Mouse (Mus musculus) R1 (cell line): ENCODE results near the gene Tmprss7.

Experiments used
- DNase-seq: peaks from one replicate; pipeline ENCODE4 v3.0.0-alpha.2; 2018; ENCODE audit warnings: low read depth, low spot score

The Tmprss7 gene

DNA sequence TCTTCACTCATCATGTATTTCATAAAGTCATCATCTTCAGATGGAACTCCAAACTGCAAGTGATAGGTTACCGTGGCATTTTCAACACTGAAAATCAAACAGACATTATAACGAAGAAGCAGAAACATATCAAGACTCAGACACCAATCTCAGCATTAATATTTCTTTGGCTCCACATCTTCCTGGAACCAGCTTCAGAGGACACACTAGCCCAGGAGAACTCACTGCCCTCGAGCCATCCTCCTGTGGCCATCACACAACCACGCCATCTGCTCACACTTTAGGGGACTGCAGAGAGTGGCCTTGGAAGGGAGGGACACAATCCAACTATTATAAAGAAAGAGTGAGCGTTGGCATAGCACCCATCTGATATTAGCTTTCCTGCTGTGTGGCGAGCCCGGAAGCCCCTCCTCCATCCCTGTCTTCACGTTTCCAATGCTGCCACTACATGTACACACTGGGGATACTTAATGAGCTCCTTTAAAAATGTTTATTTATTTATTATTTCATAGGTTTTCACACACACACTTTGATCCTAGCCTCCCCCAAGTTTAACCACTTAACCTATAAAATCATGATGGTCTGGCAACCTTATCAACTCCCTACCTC, 63.9 kb downstream of the Tmprss7 start:
- DNase-seq, result no peak

DNA sequence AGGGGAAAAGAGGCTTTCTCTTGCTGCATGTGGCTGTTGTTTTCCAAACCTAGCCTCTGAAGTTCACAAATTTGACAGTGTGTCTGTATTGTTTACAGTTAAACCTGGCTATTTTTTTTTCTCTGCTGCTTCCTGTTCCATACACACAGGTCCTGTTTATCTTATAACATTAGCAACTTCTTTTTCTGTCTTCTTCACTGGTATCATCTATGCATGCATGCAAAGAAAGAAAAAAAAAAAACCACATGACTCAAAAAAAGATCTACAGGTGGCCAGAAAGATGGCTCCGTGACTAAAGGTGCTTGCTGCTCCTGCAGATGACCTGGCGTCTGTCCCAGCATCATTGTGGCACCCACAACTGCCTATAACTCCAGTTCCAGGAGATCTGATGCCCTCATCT, 68.1 kb downstream of the Tmprss7 start:
- DNase-seq, result no peak

DNA sequence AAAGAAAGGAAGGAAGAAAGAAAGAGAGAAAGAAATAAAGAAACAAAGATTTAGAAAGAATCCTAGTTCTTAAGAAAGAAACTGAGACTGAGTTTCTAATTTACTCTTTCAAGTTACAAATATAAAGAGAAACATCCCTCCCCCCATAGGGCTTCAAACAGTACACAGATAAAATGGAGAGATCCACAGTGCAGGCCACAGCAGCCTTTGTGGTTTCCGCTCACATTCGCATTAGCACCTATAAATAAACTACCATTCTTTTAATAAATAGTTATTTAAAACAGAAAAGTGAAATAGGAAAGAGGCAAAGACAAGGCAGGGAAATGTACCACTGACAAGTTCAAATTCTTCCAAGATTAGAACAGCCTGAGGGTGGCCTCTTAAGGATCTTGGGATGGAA, 68.7 kb downstream of the Tmprss7 start:
- DNase-seq, result no peak

DNA sequence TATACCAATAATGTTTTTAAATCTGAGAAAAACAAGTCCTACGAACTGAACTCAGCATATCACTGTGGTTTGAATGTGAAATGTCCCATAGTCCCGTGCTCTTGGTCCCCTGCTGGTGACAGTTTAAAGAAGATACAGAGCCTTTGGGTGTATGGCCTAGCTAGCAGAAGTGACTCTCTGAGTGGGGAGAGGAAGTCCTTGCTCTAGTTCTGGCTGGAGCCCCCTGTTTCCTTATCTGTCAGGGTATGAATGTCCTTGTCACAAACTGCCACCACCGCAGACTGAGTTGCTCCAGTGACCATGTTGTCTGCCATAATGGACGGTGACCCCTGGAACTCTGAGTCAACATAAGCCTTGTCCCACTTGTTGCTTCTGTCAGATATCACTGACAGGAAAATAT, 70.2 kb downstream of the Tmprss7 start:
- DNase-seq, result no peak

DNA sequence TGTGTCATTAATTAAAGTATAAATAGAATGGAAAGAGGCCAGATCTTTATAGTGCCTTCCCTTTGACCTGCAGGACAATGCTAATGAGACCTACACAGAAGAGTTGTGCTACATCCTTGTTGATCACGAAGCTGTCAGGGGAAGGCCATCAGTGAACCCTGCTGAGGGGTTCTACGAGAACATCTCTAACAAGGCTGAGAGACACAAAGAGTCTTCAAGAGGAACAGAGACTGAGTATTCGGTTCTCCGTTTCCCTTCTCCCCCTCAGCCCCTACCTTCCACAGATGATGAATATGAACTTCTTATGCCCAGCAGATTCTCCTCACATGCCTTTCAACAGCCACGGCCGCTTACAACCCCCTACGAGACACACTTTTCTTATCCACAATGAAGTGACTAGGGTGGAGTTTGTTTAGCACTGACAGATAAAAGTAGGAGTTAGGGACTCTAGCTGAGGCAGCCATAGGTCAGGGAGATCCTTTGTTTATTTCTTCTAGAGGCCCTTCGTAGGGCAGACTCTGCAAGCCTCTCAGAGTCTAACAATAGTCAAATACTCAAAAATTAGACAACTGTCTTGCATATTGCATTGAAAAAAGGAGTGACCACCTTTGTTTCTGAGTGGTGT, 73.6 kb downstream of the Tmprss7 start:
- no peak for DNase-seq

DNA sequence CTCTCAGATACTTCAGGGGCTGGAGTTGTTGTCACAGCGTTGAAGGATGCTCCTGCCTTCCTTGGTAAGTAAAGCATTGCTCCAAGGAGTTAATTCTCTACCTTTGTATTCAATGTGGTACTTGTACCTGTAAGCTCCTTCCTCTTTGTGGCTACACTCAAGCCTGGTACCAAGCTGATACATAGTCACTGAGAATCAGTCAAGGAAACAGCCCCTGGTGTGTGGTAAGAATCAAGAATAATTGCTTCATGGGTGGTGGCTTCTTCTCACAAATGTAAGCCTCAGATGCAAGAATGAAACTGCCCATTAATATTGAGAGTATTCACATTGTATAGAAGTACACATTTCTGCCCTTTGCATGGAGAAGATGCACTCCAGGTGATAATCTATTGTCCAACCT, 77.5 kb downstream of the Tmprss7 start:
- DNase-seq, result no peak

DNA sequence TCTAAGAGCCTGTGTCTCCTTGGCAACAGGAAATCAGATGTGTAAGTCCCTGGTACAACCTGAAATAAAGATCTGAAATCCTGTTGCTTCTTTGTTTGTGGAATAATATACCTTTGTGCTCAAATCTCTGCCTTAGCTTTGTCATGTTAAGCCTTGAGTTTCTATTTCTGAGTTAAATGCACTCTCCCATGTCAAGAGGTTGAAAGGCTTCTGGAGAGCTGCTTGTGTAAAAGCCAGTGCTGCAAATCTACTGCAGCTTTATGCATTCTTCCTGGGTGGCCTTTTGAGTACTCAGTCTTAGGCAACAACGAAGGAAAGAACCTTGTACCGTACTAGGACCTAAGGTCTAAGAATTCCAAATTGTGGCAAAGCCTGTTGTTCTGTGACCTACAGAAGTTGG, 80.2 kb downstream of the Tmprss7 start:
- DNase-seq, result peak; percentile 61

DNA sequence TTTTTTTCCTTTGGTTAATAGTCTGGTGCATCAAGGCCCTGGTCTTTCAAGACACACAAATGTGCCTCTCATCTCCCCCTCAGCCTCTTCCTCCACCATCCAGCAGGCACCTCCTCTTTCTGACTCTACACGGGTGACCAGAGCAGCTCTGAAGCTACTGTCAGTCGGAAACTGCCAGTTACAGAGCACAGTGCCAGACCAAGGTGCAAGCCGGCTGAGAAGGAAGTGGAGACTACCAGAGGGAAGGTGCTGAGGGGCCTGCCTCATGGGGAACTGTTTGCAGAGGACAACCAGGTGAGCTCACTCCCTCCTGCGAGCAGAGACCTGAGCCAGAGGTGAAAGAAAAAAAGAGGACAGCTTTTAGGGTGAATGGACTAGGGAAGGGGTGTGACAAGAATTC, 83.2 kb downstream of the Tmprss7 start, which contains the start of gene Gcsam:
Gene Gcsam (plus strand): TSS at position 114 of the 400 bp plus-strand sequence.
- DNase-seq, result no peak

DNA sequence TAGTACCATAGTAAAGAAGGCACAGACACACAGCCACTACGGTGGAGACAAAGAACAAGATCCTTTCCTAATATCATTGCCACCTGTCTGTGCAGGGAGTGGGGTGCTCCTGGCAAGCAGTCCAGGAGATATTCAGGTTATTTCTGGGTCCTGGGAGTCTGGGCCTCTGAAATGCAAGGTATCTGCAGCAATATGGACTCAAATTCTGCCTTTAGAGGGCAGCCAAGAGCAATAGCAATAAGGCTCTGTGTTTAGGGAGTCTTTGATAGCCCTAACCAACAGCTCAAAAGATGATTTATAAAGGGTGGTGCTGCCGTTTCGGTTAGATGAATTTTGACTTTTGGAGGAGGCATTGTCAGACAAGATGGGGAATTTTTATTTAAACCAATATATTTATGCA, 84.2 kb downstream of the Tmprss7 start:
- DNase-seq, result peak; percentile 32

DNA sequence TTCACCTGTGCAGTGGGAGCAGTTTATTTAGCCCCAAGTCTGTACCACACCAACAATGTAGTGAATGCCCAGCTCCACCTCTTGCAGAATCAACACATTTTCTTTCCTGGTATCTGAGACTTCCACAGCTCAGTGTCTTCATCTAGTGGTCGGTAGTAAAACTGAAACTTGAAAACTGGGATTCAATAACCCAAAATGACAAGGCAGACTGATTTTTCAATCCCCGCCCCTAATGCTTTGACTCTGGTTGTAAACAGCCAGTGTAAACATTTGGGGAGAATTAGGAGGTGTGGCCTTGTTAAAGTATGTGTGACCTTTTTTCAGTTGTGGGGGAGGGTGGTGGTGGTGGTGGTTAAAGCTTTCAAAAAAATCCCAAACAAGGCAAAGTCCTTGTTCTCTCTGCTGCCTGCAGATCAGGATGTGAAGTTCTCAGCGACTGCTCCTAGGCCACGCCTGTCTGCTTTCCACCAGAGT, 84.9 kb downstream of the Tmprss7 start:
- peak; percentile 8 for DNase-seq
